Mouse (Mus musculus) intestine, embryonic 15.5 days (tissue): ENCODE results near the gene Foxo3. TPM values are rescaled to one million over a fixed set of nuclear protein-coding genes. Genes with fewer than 3 reads are reported as not detected.

Experiments used
- ATAC-seq: fragments of 200-750 bp; cut with Nextera tagmentation; 2 replicates; pipeline ENCODE4 v1.8.0; 2017; ENCODE audit warnings: moderate TSS enrichment, moderate library complexity
- H3K27ac ChIP-seq: fragments of 300-500 bp; sonication (generic); 2 replicates; pipeline ENCODE4 v1.5.1; 2015; ENCODE audit warnings: mild to moderate bottlenecking, inconsistent platforms
- H3K27me3 ChIP-seq: fragments of 300-500 bp; sonication (generic); replicated peaks from 2 replicates; pipeline ENCODE4 v1.6.1; 2015; ENCODE audit warnings: inconsistent platforms
- H3K36me3 ChIP-seq: fragments of 300-500 bp; sonication (generic); 2 replicates; pipeline ENCODE4 v1.6.1; 2015; ENCODE audit warnings: inconsistent platforms
- H3K4me1 ChIP-seq: fragments of 300-500 bp; sonication (generic); replicated peaks from 2 replicates; pipeline ENCODE4 v1.6.1; 2015; ENCODE audit warnings: inconsistent platforms
- H3K4me2 ChIP-seq: fragments of 300-500 bp; sonication (generic); replicated peaks from 2 replicates; pipeline ENCODE4 v1.6.1; 2015; ENCODE audit warnings: mild to moderate bottlenecking, inconsistent platforms
- H3K4me3 ChIP-seq: fragments of 300-500 bp; sonication (generic); replicated peaks from 2 replicates; pipeline ENCODE4 v1.5.1; 2015; ENCODE audit warnings: inconsistent platforms
- H3K9ac ChIP-seq: fragments of 300-500 bp; sonication (generic); 2 replicates; pipeline ENCODE4 v1.6.1; 2015; ENCODE audit warnings: inconsistent platforms
- H3K9me3 ChIP-seq: fragments of 300-500 bp; sonication (generic); 2 replicates; pipeline ENCODE4 v1.6.1; 2016; ENCODE audit warnings: inconsistent platforms
- WGBS: fragments of 180-500 bp; shearing (Covaris S2); methylation state at CpG from one replicate; pipeline ENCODE4 v1.1.7; 2015; 5-methylcytosine and 5-hydroxymethylcytosine counted together
- polyA plus RNA-seq: library from polyadenylated mRNA; unstranded; fragments of >200 nt; fragmentation: Nextera tagmentation; extraction: Ambion mirVana; gene quantifications from 2 replicates; pipeline ENCODE4 v1.2.1, GENCODE M21; 2015

Foxo3 gene
- polyA plus RNA-seq, 1 experiment from 2014 or later = 7.6 TPM

- WGBS = 87% methylated on average over 8 of the region's 8 CpGs
- no peak for ATAC-seq
- Histone ChIP-seq H3K27me3 (no peaks in the 10 kb centered on the region), H3K36me3 (peaks cover 7% of the 10 kb centered on the region), H3K9me3 (no peaks in the 10 kb centered on the region), H3K4me2 (no peak overlapping the region), H3K4me1 (no peaks in the 10 kb centered on the region; the same call in 1 of the 2 replicates), H3K4me3 (no peak overlapping the region), H3K9ac (no peak overlapping the region), H3K27ac (no peak overlapping the region)
These were observed 15.5 kb downstream of the Foxo3 start for GRCm38 (mm10) chr10:42261103-42261502.

- peaks cover 1% of the 10 kb centered on the region; the same call in 1 of the 2 replicates for H3K36me3 ChIP-seq
- ATAC-seq = peak; percentile 65; the same call in 1 of the 2 replicates
These were observed 16.0 kb downstream of the Foxo3 start for GRCm38 (mm10) chr10:42260523-42260922.

GRCm38 (mm10) chr10:42259602-42260001, 17.0 kb downstream of the Foxo3 start:
- H3K4me1 ChIP-seq = no peaks in the 10 kb centered on the region; the same call in 1 of the 2 replicates
- no peak for ATAC-seq
- no peak overlapping the region for H3K9ac ChIP-seq
- no peak overlapping the region for H3K4me2 ChIP-seq
- H3K27ac ChIP-seq = no peak overlapping the region
- 76% methylated on average over 4 of the region's 4 CpGs for WGBS
- H3K36me3 ChIP-seq = no peaks in the 10 kb centered on the region
- H3K27me3 ChIP-seq = no peaks in the 10 kb centered on the region
- no peaks in the 10 kb centered on the region for H3K9me3 ChIP-seq
- no peak overlapping the region for H3K4me3 ChIP-seq

More at GRCm38 (mm10) chr10:42260523-42260922, 16.0 kb downstream of the Foxo3 start:
- H3K9ac ChIP-seq = no peak overlapping the region
- H3K4me3 ChIP-seq = no peak overlapping the region
- H3K4me2 ChIP-seq = no peak overlapping the region
- no peaks in the 10 kb centered on the region; the same call in 1 of the 2 replicates for H3K4me1 ChIP-seq
- 43% methylated on average over 8 of the region's 8 CpGs for WGBS
- H3K27ac ChIP-seq = no peak overlapping the region
- no peaks in the 10 kb centered on the region for H3K27me3 ChIP-seq
- no peaks in the 10 kb centered on the region for H3K9me3 ChIP-seq

GRCm38 (mm10) chr10:42257985-42258384, 18.6 kb downstream of the Foxo3 start:
- Histone ChIP-seq H3K27me3 (no peaks in the 10 kb centered on the region), H3K27ac (no peak overlapping the region), H3K9ac (no peak overlapping the region), H3K4me2 (no peak overlapping the region), H3K4me1 (peaks cover 7% of the 10 kb centered on the region; the same call in 1 of the 2 replicates), H3K36me3 (no peaks in the 10 kb centered on the region), H3K9me3 (no peaks in the 10 kb centered on the region), H3K4me3 (no peak overlapping the region)
- ATAC-seq = no peak
- WGBS = 91% methylated on average over 7 of the region's 7 CpGs

GRCm38 (mm10) chr10:42254788-42255187, 21.8 kb downstream of the Foxo3 start:
- no peaks in the 10 kb centered on the region for H3K36me3 ChIP-seq
- 79% methylated on average over 5 of the region's 5 CpGs for WGBS
- no peak overlapping the region for H3K4me3 ChIP-seq
- no peak overlapping the region for H3K27ac ChIP-seq
- peaks cover 22% of the 10 kb centered on the region for H3K4me1 ChIP-seq
- H3K4me2 ChIP-seq = no peak overlapping the region
- no peaks in the 10 kb centered on the region for H3K27me3 ChIP-seq
- H3K9ac ChIP-seq = no peak overlapping the region
- no peaks in the 10 kb centered on the region for H3K9me3 ChIP-seq
- ATAC-seq = no peak

GRCm38 (mm10) chr10:42251749-42252323, 24.7 kb downstream of the Foxo3 start:
- Histone ChIP-seq H3K4me3 (no peak overlapping the region), H3K4me2 (no peak overlapping the region), H3K4me1 (peaks cover 41% of the 10 kb centered on the region), H3K9me3 (no peaks in the 10 kb centered on the region), H3K9ac (no peak overlapping the region), H3K36me3 (no peaks in the 10 kb centered on the region), H3K27me3 (no peaks in the 10 kb centered on the region), H3K27ac (no peak overlapping the region)
- no peak for ATAC-seq
- 31% methylated on average over 8 of the region's 8 CpGs for WGBS

- peak; percentile 36 for ATAC-seq
- Histone ChIP-seq H3K27me3 (no peaks in the 10 kb centered on the region), H3K4me2 (no peak overlapping the region), H3K36me3 (no peaks in the 10 kb centered on the region), H3K4me3 (no peak overlapping the region), H3K27ac (peak overlapping the region; percentile 52; the same call in 1 of the 2 replicates), H3K9me3 (no peaks in the 10 kb centered on the region), H3K4me1 (peaks cover 41% of the 10 kb centered on the region), H3K9ac (no peak overlapping the region)
- WGBS = 33% methylated on average over 7 of the region's 7 CpGs
These were observed 25.4 kb downstream of the Foxo3 start for GRCm38 (mm10) chr10:42251203-42251602.

GRCm38 (mm10) chr10:42249965-42250364, 26.6 kb downstream of the Foxo3 start:
- H3K4me1 ChIP-seq = peaks cover 41% of the 10 kb centered on the region
- ATAC-seq = no peak
- H3K27ac ChIP-seq = no peak overlapping the region
- WGBS = 56% methylated on average over 2 of the region's 2 CpGs
- H3K9ac ChIP-seq = no peak overlapping the region
- no peak overlapping the region for H3K4me2 ChIP-seq
- no peaks in the 10 kb centered on the region for H3K27me3 ChIP-seq
- H3K9me3 ChIP-seq = no peaks in the 10 kb centered on the region
- H3K4me3 ChIP-seq = no peak overlapping the region
- no peaks in the 10 kb centered on the region for H3K36me3 ChIP-seq

GRCm38 (mm10) chr10:42248644-42249043, 27.9 kb downstream of the Foxo3 start:
- Histone ChIP-seq H3K36me3 (no peaks in the 10 kb centered on the region), H3K9me3 (no peaks in the 10 kb centered on the region), H3K27ac (no peak overlapping the region), H3K27me3 (no peaks in the 10 kb centered on the region), H3K4me2 (no peak overlapping the region), H3K9ac (no peak overlapping the region), H3K4me3 (no peak overlapping the region), H3K4me1 (peaks cover 35% of the 10 kb centered on the region)
- ATAC-seq = no peak
- 57% methylated on average over 5 of the region's 5 CpGs for WGBS

GRCm38 (mm10) chr10:42248156-42248555, 28.4 kb downstream of the Foxo3 start:
- H3K4me3 ChIP-seq = no peak overlapping the region
- WGBS = 48% methylated on average over 4 of the region's 4 CpGs
- H3K27me3 ChIP-seq = no peaks in the 10 kb centered on the region
- no peaks in the 10 kb centered on the region for H3K36me3 ChIP-seq
- H3K4me1 ChIP-seq = peaks cover 33% of the 10 kb centered on the region
- H3K9ac ChIP-seq = no peak overlapping the region
- no peak for ATAC-seq
- no peak overlapping the region for H3K4me2 ChIP-seq
- no peaks in the 10 kb centered on the region for H3K9me3 ChIP-seq
- no peak overlapping the region for H3K27ac ChIP-seq

- no peaks in the 10 kb centered on the region for H3K27me3 ChIP-seq
- no peak overlapping the region for H3K27ac ChIP-seq
- 55% methylated on average over 11 of the region's 11 CpGs for WGBS
- no peak overlapping the region for H3K4me2 ChIP-seq
- H3K36me3 ChIP-seq = no peaks in the 10 kb centered on the region
- H3K9ac ChIP-seq = no peak overlapping the region
- H3K4me3 ChIP-seq = no peak overlapping the region
- no peak for ATAC-seq
- peaks cover 33% of the 10 kb centered on the region for H3K4me1 ChIP-seq
- no peaks in the 10 kb centered on the region for H3K9me3 ChIP-seq
These were observed 29.3 kb downstream of the Foxo3 start for GRCm38 (mm10) chr10:42247125-42247816.

GRCm38 (mm10) chr10:42246483-42246882, 30.1 kb downstream of the Foxo3 start:
- Histone ChIP-seq H3K9ac (no peak overlapping the region), H3K27ac (no peak overlapping the region), H3K4me1 (peaks cover 26% of the 10 kb centered on the region), H3K4me2 (no peak overlapping the region), H3K27me3 (no peaks in the 10 kb centered on the region), H3K4me3 (no peak overlapping the region), H3K36me3 (no peaks in the 10 kb centered on the region), H3K9me3 (no peaks in the 10 kb centered on the region)
- 79% methylated on average over 3 of the region's 3 CpGs for WGBS
- ATAC-seq = no peak

GRCm38 (mm10) chr10:42245636-42246035, 30.9 kb downstream of the Foxo3 start:
- 95% methylated on average over 3 of the region's 3 CpGs for WGBS
- Histone ChIP-seq H3K9ac (no peak overlapping the region), H3K4me3 (no peak overlapping the region), H3K9me3 (no peaks in the 10 kb centered on the region), H3K4me2 (no peak overlapping the region), H3K4me1 (peaks cover 21% of the 10 kb centered on the region), H3K36me3 (no peaks in the 10 kb centered on the region), H3K27me3 (no peaks in the 10 kb centered on the region), H3K27ac (no peak overlapping the region)
- ATAC-seq = no peak
